Mouse (Mus musculus): ENCODE results near the gene Lrrc4c.

The Lrrc4c gene

DNA sequence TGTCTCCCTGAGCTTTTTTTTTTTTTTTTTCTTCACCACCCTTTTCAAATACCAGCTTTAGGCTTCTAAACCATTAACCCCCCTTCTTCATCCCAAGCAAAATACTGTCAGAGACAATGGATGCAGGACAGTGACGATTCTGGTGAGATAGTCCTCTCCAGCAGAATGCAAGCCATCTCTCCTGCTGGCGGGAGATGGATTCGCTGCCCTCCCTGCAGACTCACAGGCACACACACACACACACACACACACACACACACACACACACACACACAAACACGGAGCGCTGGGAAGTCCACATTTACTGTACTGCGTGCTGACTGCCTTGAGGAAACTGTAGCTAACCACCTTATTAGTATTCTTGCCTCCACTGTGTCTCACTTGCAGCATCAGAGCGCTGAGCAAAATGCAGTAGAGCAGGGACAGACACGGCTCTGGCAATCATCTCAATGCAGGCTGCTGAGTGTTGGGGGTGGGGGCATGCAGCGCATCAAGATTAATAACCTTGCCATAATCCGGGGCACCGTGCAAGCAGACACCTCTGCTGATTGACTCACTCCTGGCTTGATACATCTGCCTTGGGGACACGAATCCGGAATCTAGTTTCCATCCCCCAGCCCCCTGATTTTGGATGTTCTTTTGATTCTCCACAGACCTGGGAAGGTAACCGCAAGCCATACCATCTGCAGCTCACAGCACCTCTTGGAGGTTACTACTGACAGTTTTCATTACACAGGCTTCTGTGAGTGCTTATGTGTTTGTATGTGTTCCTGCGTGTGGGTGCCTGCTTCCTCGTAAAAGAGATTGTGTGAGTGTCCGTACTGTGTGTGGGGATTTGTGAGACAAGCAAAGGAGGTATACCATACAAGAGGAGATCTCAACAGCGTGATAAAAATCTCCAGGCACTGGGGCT lies at the start of gene Lrrc4c:
TSS of gene Lrrc4c (plus strand) at position 783 of the 913 bp plus-strand sequence.
- DNase-seq (ENCODE audit: low read depth): no peak

- DNase-seq (ENCODE audit: low read depth): no peak
These were observed 42.9 kb upstream of the Lrrc4c start for GRCm38 (mm10) chr2:96275061-96275460.

- DNase-seq (ENCODE audit: low read depth): no peak
These were observed 35.0 kb upstream of the Lrrc4c start for GRCm38 (mm10) chr2:96282926-96283325.

- DNase-seq (ENCODE audit: low read depth): no peak
These were observed 30.5 kb upstream of the Lrrc4c start for GRCm38 (mm10) chr2:96287512-96287911.

GRCm38 (mm10) chr2:96290541-96290940 lies 27.4 kb upstream of the Lrrc4c start:
- no peak for DNase-seq (ENCODE audit: low read depth)

DNA sequence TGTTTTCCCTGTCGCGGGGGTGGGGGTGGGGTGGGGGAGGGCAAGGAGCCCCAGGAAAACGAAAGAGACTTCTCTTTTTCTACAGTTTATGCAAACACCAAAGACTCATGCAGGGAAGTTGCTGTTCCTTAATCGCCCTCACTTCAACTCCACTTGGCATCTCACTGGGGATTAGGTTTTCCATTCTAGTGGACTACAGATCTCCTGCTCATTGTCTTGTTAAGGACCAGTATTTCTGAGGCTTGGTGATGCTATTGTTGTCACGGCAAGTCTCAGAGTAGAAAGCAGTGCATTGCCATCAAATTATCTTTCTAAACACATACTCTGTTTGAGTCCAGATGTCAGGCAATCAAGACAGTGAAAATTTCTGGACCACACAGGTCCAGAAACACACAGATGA lies 2.9 kb upstream of the Lrrc4c start:
- no peak for DNase-seq (ENCODE audit: low read depth)

GRCm38 (mm10) chr2:96316531-96316930 lies 1.4 kb upstream of the Lrrc4c start:
- DNase-seq (ENCODE audit: low read depth): no peak

DNA sequence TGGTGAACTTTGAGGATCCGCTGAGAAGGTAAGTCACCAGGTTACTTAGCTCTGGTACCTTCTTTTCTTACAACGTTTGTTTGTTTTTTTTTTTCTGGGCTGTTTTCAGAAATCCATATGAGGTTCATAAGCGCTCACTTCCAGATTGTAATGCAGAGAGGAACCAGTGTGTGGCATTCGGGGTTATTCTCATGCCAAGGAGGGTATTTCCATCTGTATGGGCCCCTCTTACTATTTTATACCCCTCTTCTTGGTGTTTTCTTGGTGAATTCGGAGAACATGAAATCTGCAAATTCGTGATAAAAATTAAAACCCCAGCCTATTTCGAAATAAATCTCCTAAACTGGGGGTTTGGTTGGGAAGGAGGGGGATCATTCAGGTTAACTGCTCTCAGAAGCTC lies 587 bp downstream of the Lrrc4c start:
- no peak for DNase-seq (ENCODE audit: low read depth)

GRCm38 (mm10) chr2:96319201-96319600 lies 1.2 kb downstream of the Lrrc4c start:
- DNase-seq (ENCODE audit: low read depth): no peak

DNA sequence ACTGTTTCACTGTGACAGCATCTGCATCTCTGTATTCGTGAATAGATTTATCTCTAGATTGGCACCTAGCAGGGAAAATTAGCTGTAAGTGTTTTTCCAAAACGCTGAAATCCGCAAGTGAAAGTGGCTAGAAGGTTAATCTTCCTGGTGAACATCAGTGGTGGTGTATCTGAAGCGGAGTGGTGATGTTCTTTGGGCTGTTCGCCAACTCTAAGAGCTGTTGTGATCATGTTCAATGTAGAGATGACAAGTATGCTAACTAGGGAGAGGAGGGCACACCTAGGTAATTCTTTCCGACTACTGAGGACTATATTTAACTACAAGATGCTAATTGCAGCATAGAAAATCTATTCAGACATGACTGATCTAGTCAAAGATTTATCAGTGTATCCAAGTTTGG lies 1.7 kb downstream of the Lrrc4c start:
- no peak for DNase-seq (ENCODE audit: low read depth)

GRCm38 (mm10) chr2:96334652-96335051 lies 16.7 kb downstream of the Lrrc4c start:
- no peak for DNase-seq (ENCODE audit: low read depth)

DNA sequence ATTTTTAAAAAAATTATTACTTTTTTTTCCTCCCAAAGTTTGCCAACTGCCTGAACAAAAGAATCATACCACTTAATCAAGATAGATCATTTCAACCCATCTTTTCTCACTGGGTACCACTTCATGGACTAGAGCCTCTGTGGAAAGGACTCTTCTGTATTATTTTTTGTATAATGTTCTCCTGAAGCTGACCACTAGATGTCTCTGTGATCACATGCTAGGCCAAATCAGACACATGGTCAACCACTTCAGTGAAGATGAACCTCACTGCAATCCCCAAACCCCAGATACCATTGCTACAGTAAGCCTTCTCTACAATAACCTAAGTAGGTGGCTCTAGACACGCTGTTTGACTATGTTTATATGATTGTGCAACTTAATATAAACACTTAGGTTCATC lies 19.4 kb downstream of the Lrrc4c start:
- DNase-seq (ENCODE audit: low read depth): no peak

GRCm38 (mm10) chr2:96401186-96401811 lies 83.3 kb downstream of the Lrrc4c start:
- no peak for DNase-seq (ENCODE audit: low read depth)

GRCm38 (mm10) chr2:96402514-96402913 lies 84.5 kb downstream of the Lrrc4c start:
- DNase-seq (ENCODE audit: low read depth): no peak

- DNase-seq (ENCODE audit: low read depth): no peak
These were observed 88.9 kb downstream of the Lrrc4c start for GRCm38 (mm10) chr2:96406856-96407255.

DNA sequence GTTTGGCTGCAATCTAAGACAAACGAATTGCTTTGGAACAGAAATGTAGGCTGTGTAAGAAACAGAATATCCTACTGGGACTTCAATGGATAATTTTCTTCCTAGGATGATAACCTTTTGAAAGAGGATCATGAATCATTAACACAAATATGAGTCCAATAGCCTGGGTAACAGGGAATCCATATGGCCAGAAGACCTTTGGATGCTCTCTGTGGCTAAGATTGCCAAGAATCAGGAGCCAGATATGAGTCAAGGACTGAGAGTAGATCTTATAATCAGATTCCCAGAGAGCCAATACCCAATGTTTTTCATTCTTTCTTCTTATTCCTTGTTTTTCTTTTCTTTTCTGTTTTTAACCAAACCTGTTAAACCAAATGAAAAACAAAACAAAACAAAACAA lies 93.2 kb downstream of the Lrrc4c start:
- no peak for DNase-seq (ENCODE audit: low read depth)

- no peak for DNase-seq (ENCODE audit: low read depth)
These were observed 143.6 kb downstream of the Lrrc4c start for GRCm38 (mm10) chr2:96461566-96461965.

DNA sequence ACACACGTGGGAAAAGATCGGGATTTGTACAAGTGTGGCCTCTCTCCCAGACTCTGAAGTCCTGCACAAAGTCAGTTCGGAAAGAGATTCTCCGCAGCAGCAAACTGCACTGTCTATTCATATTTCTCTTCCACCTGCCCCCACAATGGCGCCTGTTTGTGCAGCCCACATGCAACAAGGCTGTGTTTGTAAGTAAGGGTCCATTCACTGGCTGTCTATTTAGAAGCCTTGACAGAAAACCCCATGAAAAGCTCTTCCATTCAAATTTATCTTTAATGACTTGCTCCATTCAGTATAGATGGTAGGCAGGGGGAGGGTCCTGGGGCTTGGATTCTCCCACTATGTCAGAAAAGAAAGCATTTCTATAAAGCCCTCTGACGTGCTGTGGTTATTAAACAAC lies 157.7 kb downstream of the Lrrc4c start:
- no peak for DNase-seq (ENCODE audit: low read depth)

GRCm38 (mm10) chr2:96499116-96499882 lies 181.3 kb downstream of the Lrrc4c start:
- DNase-seq (ENCODE audit: low read depth): no peak

- DNase-seq (ENCODE audit: low read depth): no peak
These were observed 186.2 kb downstream of the Lrrc4c start for GRCm38 (mm10) chr2:96504140-96504539.

GRCm38 (mm10) chr2:96505641-96506040 lies 187.7 kb downstream of the Lrrc4c start:
- DNase-seq (ENCODE audit: low read depth): no peak

DNA sequence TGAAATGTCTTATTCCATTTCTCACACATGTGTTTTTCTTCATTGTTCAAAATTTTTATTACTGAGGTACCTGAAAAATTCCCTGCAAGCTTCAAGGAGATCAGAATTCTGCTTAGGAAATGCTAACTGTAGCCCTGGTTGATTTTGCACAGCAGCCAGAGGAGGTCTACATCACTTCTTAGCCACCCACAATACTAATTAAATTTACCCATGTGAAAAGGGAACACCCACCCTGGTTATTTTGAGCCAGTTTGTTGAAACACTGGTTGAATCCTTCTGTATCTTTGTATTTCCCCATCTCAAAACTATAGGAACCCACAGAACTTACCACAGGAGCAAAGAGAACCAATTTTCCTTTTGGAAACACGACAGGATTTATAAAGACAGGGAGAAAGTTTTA lies 191.0 kb downstream of the Lrrc4c start:
- DNase-seq (ENCODE audit: low read depth): no peak

DNA sequence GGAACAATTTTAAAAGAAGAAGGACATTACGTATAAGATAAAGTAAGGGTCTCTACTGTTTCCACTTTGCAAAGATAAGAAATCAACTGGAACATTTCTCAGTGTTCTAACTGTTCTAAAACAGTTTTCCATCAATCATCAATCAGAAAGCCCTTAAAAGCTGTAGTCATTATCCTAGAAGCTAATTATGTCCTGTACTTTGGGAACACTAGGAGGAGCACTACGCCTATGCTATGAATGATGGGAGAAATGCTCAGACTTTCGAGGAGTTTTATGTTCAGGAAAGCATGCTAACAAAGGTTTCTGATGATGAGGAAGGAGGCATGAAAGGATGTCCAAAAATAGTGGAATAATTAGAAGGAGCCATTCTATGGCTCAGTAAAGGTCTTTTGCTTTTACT lies 219.5 kb downstream of the Lrrc4c start:
- no peak for DNase-seq (ENCODE audit: low read depth)

Measured in c-Kit-positive CD71-positive TER-119-negative erythroid progenitor cells, embryonic 14.5 days (primary cell).